Mouse (Mus musculus): ENCODE measurements at regions not wholly inside any gene's neighbourhood (a gene's known extent, or its start where the extent isn't known, plus 50 kb on each side); places are given as distances from the start of the nearest gene placed in this dataset.

DNA sequence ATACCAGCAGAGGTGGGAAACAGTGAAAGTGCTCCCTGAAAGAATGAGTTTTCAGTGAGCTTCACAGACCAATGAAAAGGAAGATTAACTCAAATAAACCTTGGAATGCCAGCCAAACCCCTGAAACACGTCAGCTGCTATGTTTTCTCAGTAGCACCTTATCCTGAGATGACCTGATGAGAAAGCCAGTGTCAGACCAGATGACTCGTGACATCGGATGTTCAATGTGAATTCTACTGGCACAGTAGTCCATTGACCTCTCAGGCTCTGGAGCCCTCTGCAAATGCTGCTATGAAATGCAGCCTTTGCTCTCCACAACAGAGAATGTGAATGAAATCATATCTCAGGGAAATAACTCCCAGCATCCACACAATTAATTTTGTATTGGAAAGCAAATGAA, 358.6 kb upstream of the Nr3c2 start:
- DNase-seq, result no peak

GRCm38 (mm10) chr8:76551681-76552080, 347.6 kb upstream of the Nr3c2 start:
- DNase-seq, result no peak

- no peak for DNase-seq
These were observed 297.7 kb upstream of the Nr3c2 start for GRCm38 (mm10) chr8:76601566-76601965.

DNA sequence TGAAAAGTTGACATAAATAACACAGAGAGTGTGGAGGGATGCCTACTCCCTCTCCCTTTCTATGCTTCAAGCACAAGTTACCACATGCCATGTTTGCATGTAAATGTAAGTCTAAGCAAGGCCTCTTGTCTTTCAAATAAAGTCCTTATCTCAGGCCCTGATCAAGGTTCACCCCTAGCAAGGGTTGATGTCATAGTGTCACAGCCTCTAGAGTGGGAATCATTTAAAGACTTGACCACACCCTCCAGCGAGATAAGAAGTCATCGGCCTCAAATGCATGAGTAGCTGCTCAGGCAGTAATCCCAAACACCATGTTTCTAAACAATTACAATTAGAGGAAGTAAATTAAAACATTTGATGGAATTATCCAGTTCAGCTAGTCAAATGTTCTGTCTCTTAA, 280.5 kb upstream of the Nr3c2 start:
- DNase-seq, result no peak

GRCm38 (mm10) chr8:76620853-76621252, 278.4 kb upstream of the Nr3c2 start:
- DNase-seq, result no peak

DNA sequence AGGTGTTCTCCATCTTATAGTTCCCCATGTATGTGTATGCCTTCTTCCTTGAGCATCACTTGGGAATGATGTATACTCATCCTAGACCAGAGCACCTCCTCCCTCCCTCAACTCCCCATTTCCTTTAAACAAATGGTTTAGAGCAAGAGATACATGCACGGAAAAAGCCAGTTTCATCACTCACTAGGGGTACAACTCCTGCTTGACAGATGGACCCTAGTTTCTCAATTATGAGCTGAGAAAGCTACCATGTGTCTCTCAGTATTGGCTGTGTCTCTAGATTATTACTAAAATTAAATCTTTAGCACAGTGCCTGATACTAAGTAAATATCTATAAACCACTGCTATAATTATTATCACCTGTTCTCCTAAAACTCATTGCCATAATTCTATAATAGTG, 266.2 kb upstream of the Nr3c2 start:
- no peak for DNase-seq
